In the genomic region with DNA sequence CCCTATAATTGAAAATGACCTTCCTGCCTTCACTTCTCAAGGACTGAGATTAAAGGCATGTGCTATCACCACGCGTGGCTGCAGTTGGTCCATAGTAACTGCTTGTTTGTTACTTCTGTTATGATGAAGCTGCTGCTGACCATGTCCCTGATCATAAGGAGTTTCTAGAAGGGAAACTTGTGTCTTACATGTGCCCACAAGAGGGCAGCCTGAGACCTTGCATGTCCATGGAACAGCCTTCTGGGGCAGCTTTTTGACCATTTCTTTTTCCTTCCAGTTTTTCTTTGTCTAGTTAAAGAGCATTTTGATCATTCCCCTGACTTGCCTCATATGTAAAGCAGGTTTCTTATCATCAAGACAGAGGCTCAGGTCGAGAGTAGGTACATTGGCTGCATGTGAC, we compare ENCODE assay signal across 8 mouse cellular contexts. TPM values are rescaled to one million over a fixed set of nuclear protein-coding genes. Genes with fewer than 3 reads are reported as not detected.
A peak's percentile ranks its signal among the peaks of the same experiment; 100 is the strongest.
DNase-seq lines count a peak whose midpoint lies in the region; ATAC-seq and TF ChIP-seq lines count a peak whose summit lies in the region.

No protein-coding gene starts in this region.

- intact Hi-C loops in heart, postnatal 10 days (cut with DNase I): loop anchor here (2.0 to 10.0 kb wide), 4 partner anchors 90 to 675 kb away; no protein-coding TSS in a partner anchor

- no peaks in the 10 kb centered on the region for H3K4me1 ChIP-seq in heart, embryonic 10.5 days
- no peaks in the 10 kb centered on the region for H3K4me1 ChIP-seq in lung, adult 2 months (ENCODE audit: control insufficient read depth, insufficient read depth, low read length)

- no peaks in the 10 kb centered on the region for H3K9me3 ChIP-seq in heart, embryonic 10.5 days

- peak; percentile 68 for TF ChIP-seq CTCF in Patski (IDR thresholded peaks at IDR 0.05)
- TF ChIP-seq CTCF in lung, adult 2 months (IDR thresholded peaks at IDR 0.05; ENCODE audit: insufficient read depth, low read length): no peak

- DNase-seq in heart, postnatal 10 days: peak; percentile 30 to 41
- no peak for DNase-seq in heart, embryonic 10.5 days (ENCODE audit: low spot score)
- DNase-seq in 3T3-L1 (ENCODE audit: low read depth, low spot score) (peak; percentile 66), Patski (ENCODE audit: low read depth, low spot score) (no peak)
- peak; percentile 12 to 16 for DNase-seq in cerebellum, postnatal 36 days
- peak; percentile 5 for DNase-seq in hindlimb bud, embryonic 11.5 days (ENCODE audit: extremely low spot score, low read depth, low spot score)
- peak; percentile 4 for DNase-seq in lung, adult 2 months
- DNase-seq in splenic B cell, adult 2 months (ENCODE audit: low read depth, low spot score): peak; percentile 43

- no peak overlapping the region for H3K4me3 ChIP-seq in heart, embryonic 10.5 days
- no peak overlapping the region for H3K4me3 ChIP-seq in lung, adult 2 months (replicated peaks; ENCODE audit: extremely low read depth, low read depth, low read length)

- ATAC-seq in Patski: no peak

- CTCF ChIA-PET in Patski (lab: Charles Lee): interaction anchor here (1.1 kb wide), 1 partner anchor 165 kb away, joined by 4 read pairs; no protein-coding TSS in a partner anchor

- no peaks in the 10 kb centered on the region for H3K36me3 ChIP-seq in heart, embryonic 10.5 days
- H3K36me3 ChIP-seq in splenic B cell, adult 2 months (ENCODE audit: control insufficient read depth, insufficient read depth, low read length, poor library complexity, severe bottlenecking): no peaks in the 10 kb centered on the region

- in situ Hi-C loops in Patski (cut with MboI; ENCODE audit: low pct_unique_long_range_greater_than_20kb): loop anchor here (25.0 kb wide), 1 partner anchor 520 kb away; no protein-coding TSS in a partner anchor

- WGBS in heart, embryonic 10.5 days: 37% methylated on average over 3 of the region's 3 CpGs
- 27% methylated on average over 3 of the region's 3 CpGs for WGBS in lung, adult 2 months

- H3K27me3 ChIP-seq in heart, embryonic 10.5 days (ENCODE audit: insufficient read depth, poor library complexity, severe bottlenecking): no peaks in the 10 kb centered on the region
- H3K27me3 ChIP-seq in Patski: peaks cover 19% of the 10 kb centered on the region
- H3K27me3 ChIP-seq in splenic B cell, adult 2 months (ENCODE audit: control insufficient read depth, insufficient read depth, low read length, poor library complexity, severe bottlenecking): no peaks in the 10 kb centered on the region

- no peak overlapping the region for H3K27ac ChIP-seq in heart, embryonic 10.5 days

- TF ChIP-seq POLR2A in lung, adult 2 months (IDR thresholded peaks at IDR 0.05; ENCODE audit: borderline replicate concordance, extremely low read depth, low read depth, low read length): no peak

- POLR2A ChIA-PET in Patski (lab: Charles Lee): no interaction called here

RNA-seq across cellular contexts. Expression of a gene that starts 27.8 kb away (rescaled TPM):
- total RNA-seq in heart, postnatal 10 days (2021): 1 to 10 TPM in 1 of 2 experiments, under 1 TPM in 1; 0.93 to 1.4 TPM
- 0.83 and 2.3 TPM in 2 replicates for polyA plus RNA-seq in heart, embryonic 10.5 days (2016; fragmentation: Nextera tagmentation; extraction: Ambion mirVana)
- 0.72 TPM for polyA plus RNA-seq in Patski (2021)
- 0.06 and 0.09 TPM in 2 replicates for polyA plus RNA-seq in lung, adult 2 months (2012; rRNA removed)

Comparison
In these comparisons a context has a peak if more than half of its experiments do, and no peak if none do; other contexts are left out.
1. DNase-seq: peak in heart, postnatal 10 days (2 of 2), 3T3-L1 (single experiment), cerebellum, postnatal 36 days (2 of 2), hindlimb bud, embryonic 11.5 days (single experiment), lung, adult 2 months (single experiment) and splenic B cell, adult 2 months (single experiment); none in heart, embryonic 10.5 days (single experiment) and Patski (single experiment).